Mouse (Mus musculus) lung, embryonic 14.5 days (tissue): Measurements from ENCODE around the gene Dlk2. TPM values are rescaled to one million over a fixed set of nuclear protein-coding genes. Genes with fewer than 3 reads are reported as not detected.

ENCODE experiments used
- ATAC-seq: fragments of 200-750 bp; cut with Nextera tagmentation; 2 replicates; pipeline ENCODE4 v1.8.0; 2017; ENCODE audit warnings: mild to moderate bottlenecking, moderate TSS enrichment, moderate library complexity; ENCODE audit not compliant: insufficient read depth
- DNase-seq: peaks from one replicate; pipeline ENCODE4 v3.0.0-alpha.2; 2015
- H3K27ac ChIP-seq: fragments of 300-500 bp; sonication (generic); 2 replicates; pipeline ENCODE4 v1.5.1; 2014; ENCODE audit warnings: low read depth, mild to moderate bottlenecking, moderate library complexity
- H3K27me3 ChIP-seq: fragments of 300-500 bp; sonication (generic); 2 replicates; pipeline ENCODE4 v1.6.1; 2014; ENCODE audit warnings: low read length, control low read depth; ENCODE audit not compliant: insufficient read depth
- H3K36me3 ChIP-seq: fragments of 300-500 bp; sonication (generic); 2 replicates; pipeline ENCODE4 v1.6.1; 2014; ENCODE audit warnings: control low read depth; ENCODE audit not compliant: insufficient read depth
- H3K4me1 ChIP-seq: fragments of 300-500 bp; sonication (generic); 2 replicates; pipeline ENCODE4 v1.6.1; 2014; ENCODE audit warnings: antibody characterized with exemption, control low read depth; ENCODE audit not compliant: insufficient read depth
- H3K4me2 ChIP-seq: fragments of 300-500 bp; sonication (generic); 2 replicates; pipeline ENCODE4 v1.6.1; 2014; ENCODE audit warnings: mild to moderate bottlenecking
- H3K4me3 ChIP-seq: fragments of 300-500 bp; sonication (generic); 2 replicates; pipeline ENCODE4 v1.5.1; 2014; ENCODE audit warnings: low read depth, low read length
- H3K9ac ChIP-seq: fragments of 300-500 bp; sonication (generic); 2 replicates; pipeline ENCODE4 v1.6.1; 2014
- H3K9me3 ChIP-seq: fragments of 300-500 bp; sonication (generic); 2 replicates; pipeline ENCODE4 v1.6.1; 2016; ENCODE audit warnings: low read depth, low read length, control low read depth
- CTCF ChIP-seq: IDR thresholded peaks from 2 replicates; pipeline ENCODE4 v1.5.1; 2016; ENCODE audit warnings: antibody characterized with exemption, low read depth
- WGBS: fragments of 180-500 bp; shearing (Covaris S2); extraction: QIAGEN DNeasy Blood & Tissue Kit; methylation state at CpG from one replicate; pipeline ENCODE4 v1.1.7; 2014; 5-methylcytosine and 5-hydroxymethylcytosine counted together
- polyA plus RNA-seq: library from polyadenylated mRNA; unstranded; fragments of >200 nt; fragmentation: Nextera tagmentation; extraction: Ambion mirVana; gene quantifications from 2 replicates; pipeline ENCODE4 v1.2.1, GENCODE M21; 2014

The Dlk2 gene
- polyA plus RNA-seq, 1 experiment from 2014 or later: 0.38 TPM

- Histone ChIP-seq H3K36me3 (peaks cover 19% of the 10 kb centered on the region), H3K4me2 (no peak overlapping the region), H3K9me3 (no peaks in the 10 kb centered on the region), H3K27ac (no peak overlapping the region), H3K27me3 (no peaks in the 10 kb centered on the region), H3K4me3 (no peak overlapping the region), H3K4me1 (peaks cover 17% of the 10 kb centered on the region), H3K9ac (no peak overlapping the region)
- DNase-seq (no peak), ATAC-seq (no peak)
- TF ChIP-seq CTCF: no peak
- whole genome bisulfite sequencing: 82% methylated on average over 8 of the region's 8 CpGs
Observed at GRCm38 (mm10) chr17:46283911-46284310, 13.3 kb upstream of the Dlk2 start.

- no peak for DNase-seq
- Histone ChIP-seq H3K27me3 (no peaks in the 10 kb centered on the region), H3K36me3 (peaks cover 11% of the 10 kb centered on the region), H3K9me3 (no peaks in the 10 kb centered on the region), H3K27ac (no peak overlapping the region), H3K9ac (no peak overlapping the region), H3K4me3 (no peak overlapping the region), H3K4me2 (no peak overlapping the region), H3K4me1 (peaks cover 17% of the 10 kb centered on the region)
- no peak for TF ChIP-seq CTCF
- no peak for ATAC-seq
- WGBS: 49% methylated on average over 7 of the region's 7 CpGs
Observed at GRCm38 (mm10) chr17:46284653-46285052, 12.6 kb upstream of the Dlk2 start.

- no peaks in the 10 kb centered on the region for H3K9me3 ChIP-seq
- DNase-seq (no peak), ATAC-seq (no peak)
- H3K4me1 ChIP-seq: peaks cover 17% of the 10 kb centered on the region
- H3K36me3 ChIP-seq: peaks cover 5% of the 10 kb centered on the region
- H3K27ac ChIP-seq: no peak overlapping the region
- no peak overlapping the region for H3K9ac ChIP-seq
- H3K27me3 ChIP-seq: no peaks in the 10 kb centered on the region
- H3K4me2 ChIP-seq: no peak overlapping the region
- no peak overlapping the region for H3K4me3 ChIP-seq
- WGBS: 39% methylated on average over 6 of the region's 6 CpGs
- no peak for TF ChIP-seq CTCF
Observed at GRCm38 (mm10) chr17:46285407-46285806, 11.8 kb upstream of the Dlk2 start.

DNA sequence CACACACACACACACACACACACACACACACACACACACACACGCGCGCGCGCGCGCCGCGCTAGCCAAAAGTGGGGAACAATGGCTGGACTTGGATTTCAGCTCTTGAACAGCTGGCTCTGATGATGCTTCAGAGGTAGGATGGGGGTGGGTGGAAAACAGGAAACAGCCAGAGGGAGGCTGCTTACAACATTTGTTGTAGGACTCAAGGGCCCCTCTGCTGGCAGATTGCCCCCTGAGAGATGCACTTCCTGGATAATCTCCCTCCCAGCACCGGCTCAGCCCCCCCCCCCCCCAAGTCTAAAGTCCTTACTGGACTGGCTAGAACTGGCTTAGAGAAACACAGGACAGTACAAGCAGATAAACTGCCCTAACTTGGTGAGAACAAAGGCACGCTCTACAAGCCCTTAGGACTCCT is 9.5 kb upstream of the Dlk2 start:
- 54% methylated on average over 11 of the region's 11 CpGs for WGBS
- no peaks in the 10 kb centered on the region for H3K27me3 ChIP-seq
- peaks cover 10% of the 10 kb centered on the region; the same call in 1 of the 2 replicates for H3K4me1 ChIP-seq
- H3K9me3 ChIP-seq: no peaks in the 10 kb centered on the region
- no peak for TF ChIP-seq CTCF
- H3K27ac ChIP-seq: no peak overlapping the region; the same call in 1 of the 2 replicates
- H3K9ac ChIP-seq: peak overlapping the region; percentile 16; the same call in 1 of the 2 replicates
- no peaks in the 10 kb centered on the region for H3K36me3 ChIP-seq
- H3K4me3 ChIP-seq: no peak overlapping the region
- DNase-seq: peak; percentile 84
- H3K4me2 ChIP-seq: 0 out of 2 replicates have a peak overlapping the region, but pooled peaks have one; percentile 15
- ATAC-seq: peak; percentile 57

DNA sequence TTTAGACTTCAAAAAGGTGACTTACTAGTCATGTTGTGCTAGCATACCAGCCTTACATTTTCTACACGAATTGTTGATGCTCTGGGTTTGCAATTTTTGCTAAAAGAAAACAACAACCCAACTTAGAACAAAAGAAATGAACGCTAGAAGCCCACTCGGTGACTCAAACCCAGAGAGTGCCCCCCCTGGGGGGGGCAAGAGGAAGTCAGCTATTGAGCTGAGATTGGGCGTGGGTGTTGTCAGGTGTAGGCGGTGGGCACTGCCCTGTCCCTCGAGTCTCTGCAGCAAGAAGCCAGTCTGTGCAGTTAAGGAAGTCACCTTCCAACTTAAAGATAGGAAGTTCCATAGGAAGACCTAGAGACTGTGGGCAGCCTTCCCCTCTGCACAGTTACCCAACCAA is 620 bp upstream of the Dlk2 start:
- no peaks in the 10 kb centered on the region for H3K36me3 ChIP-seq
- no peak overlapping the region for H3K27ac ChIP-seq
- no peaks in the 10 kb centered on the region for H3K9me3 ChIP-seq
- DNase-seq: no peak
- H3K9ac ChIP-seq: no peak overlapping the region
- peaks cover 7% of the 10 kb centered on the region; the same call in 1 of the 2 replicates for H3K4me1 ChIP-seq
- 44% methylated on average over 6 of the region's 6 CpGs for WGBS
- peak overlapping the region; percentile 100 for H3K4me2 ChIP-seq
- ATAC-seq: no peak
- peak overlapping the region; percentile 61; the same call in 1 of the 2 replicates for H3K4me3 ChIP-seq
- H3K27me3 ChIP-seq: peaks cover 59% of the 10 kb centered on the region
- TF ChIP-seq CTCF: no peak

GRCm38 (mm10) chr17:46297028-46297363 is 225 bp upstream of the Dlk2 start:
- Histone ChIP-seq H3K27ac (no peak overlapping the region), H3K4me1 (peaks cover 7% of the 10 kb centered on the region; the same call in 1 of the 2 replicates), H3K9me3 (no peaks in the 10 kb centered on the region), H3K4me2 (peak overlapping the region; percentile 100), H3K27me3 (peaks cover 59% of the 10 kb centered on the region), H3K36me3 (no peaks in the 10 kb centered on the region), H3K4me3 (peak overlapping the region; percentile 61), H3K9ac (peak overlapping the region; percentile 51; the same call in 1 of the 2 replicates)
- no peak for ATAC-seq
- no peak for TF ChIP-seq CTCF
- WGBS: 13% methylated on average over 6 of the region's 6 CpGs
- no peak for DNase-seq

DNA sequence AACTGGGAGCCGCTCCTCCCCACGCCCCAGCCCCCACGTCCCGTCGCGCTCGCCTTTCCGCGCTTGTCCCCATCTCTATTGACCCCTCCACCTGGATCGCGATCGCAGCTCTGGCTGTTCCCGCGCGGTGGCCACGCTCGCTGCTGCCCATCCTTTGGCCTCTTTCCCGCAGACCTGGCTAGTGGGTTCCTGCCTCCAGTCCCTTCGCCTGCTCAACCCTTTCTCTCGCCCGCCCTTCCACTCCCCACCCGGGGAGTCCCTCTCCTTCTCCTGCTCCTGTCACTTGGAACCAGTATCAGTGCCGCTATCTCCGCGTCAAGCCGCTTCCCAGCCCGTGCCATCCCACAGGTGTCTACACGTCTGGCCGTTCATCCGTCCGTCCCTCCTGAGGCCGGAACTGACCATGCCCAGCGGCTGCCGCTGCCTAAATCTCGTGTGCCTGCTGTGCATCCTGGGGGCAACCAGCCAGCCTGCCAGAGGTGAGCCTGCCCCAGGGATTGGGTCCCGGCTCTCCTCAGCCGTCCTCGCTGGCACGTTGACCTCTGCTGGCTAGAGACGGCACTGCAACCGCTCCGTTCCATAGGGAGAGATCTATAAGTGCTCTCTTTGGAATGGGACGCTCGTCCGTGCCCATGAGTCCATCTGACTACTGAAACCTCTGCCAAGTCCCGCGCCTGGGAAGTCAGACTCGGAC is 1.1 kb downstream of the Dlk2 start:
- under 1% methylated on average over 48 of the region's 48 CpGs for WGBS
- H3K36me3 ChIP-seq: no peaks in the 10 kb centered on the region
- H3K4me3 ChIP-seq: peak overlapping the region; percentile 61
- H3K4me1 ChIP-seq: peaks cover 7% of the 10 kb centered on the region; the same call in 1 of the 2 replicates
- peak overlapping the region; percentile 51; the same call in 1 of the 2 replicates for H3K9ac ChIP-seq
- peak overlapping the region; percentile 100 for H3K4me2 ChIP-seq
- H3K27ac ChIP-seq: no peak overlapping the region
- ATAC-seq (peak; percentile 92), DNase-seq (peak; percentile 96)
- H3K9me3 ChIP-seq: no peaks in the 10 kb centered on the region
- TF ChIP-seq CTCF: peak; percentile 98
- peaks cover 54% of the 10 kb centered on the region for H3K27me3 ChIP-seq
